Mouse (Mus musculus): ENCODE measurements around the gene Myo19. TPM values are rescaled to one million over a fixed set of nuclear protein-coding genes. Genes with fewer than 3 reads are reported as not detected.
"Not testable (repeated sequence)": the region's sequence is repeated elsewhere in the genome, so short reads cannot be mapped to it uniquely, and the experiment has no call there.

The Myo19 gene
- total RNA-seq (2021): 1 to 10 TPM; 3.6 to 4.0 TPM
- long read RNA-seq, experiment 1: 0 reads
- long read RNA-seq, experiment 2, partial matches to known transcripts: 0 of 1 reads
- long read RNA-seq, experiment 2, other reads (novel, unspliced or antisense): 1 of 1 reads

DNA sequence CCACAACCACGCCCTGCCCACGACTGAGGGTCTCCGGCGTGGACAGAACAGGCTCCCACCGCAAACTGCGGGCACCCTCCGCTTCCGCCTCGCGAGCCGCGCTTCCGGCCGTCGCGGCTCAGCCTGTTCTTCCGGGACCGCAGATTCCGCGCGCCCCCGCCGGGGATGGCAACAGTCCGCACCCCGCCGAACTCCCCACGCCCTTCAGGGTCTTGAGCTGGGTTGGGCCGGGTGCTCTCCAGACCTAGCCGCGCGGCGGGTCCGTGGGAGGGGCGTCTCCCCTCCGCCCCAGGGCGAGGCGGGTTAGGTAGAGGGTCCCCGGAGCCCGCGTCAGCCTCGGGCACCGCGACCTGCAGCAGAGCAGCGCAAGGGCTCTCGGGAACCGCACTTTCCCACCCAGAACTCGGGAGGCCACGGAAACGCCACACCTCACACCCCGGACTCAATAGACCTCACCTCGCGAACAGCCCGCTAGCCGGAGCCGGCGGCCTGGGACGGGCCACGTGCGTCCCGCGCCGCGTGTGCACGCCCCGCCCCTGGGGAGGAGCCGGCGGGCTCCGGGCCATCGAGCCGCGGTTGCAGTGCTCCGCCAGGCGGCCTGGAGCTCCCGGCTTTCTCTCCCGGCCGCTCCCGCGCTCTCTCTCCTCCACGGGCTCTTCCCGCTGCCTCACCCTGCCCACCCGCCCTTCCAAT lies at the start of gene Myo19, which contains the start of gene Pigw:
Gene Myo19, plus strand, starts transcription at position 377 of the 693 bp plus-strand sequence.
Gene Pigw, minus strand, starts transcription at position 514 of the 693 bp plus-strand sequence.
- DNase-seq: peak; percentile 85

DNA sequence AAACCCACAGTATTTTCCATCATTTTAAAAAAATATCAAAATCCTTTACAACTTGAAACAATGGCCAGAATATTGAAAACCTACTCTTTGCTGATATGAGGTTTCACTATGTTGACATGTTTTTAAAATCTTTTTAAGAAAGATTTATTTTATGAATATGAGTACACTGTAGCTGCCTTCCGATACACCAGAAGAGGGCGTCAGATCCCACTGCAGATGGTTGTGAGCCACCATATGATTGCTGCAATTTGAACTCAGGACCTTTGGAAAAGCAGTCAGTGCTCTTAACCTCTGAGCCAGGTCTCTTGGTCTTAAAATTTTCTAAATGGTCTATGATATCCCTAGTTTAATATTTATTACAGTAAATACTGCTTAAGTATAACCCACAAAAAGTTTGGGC lies 40.6 kb upstream of the Myo19 start:
- no peak for DNase-seq

DNA sequence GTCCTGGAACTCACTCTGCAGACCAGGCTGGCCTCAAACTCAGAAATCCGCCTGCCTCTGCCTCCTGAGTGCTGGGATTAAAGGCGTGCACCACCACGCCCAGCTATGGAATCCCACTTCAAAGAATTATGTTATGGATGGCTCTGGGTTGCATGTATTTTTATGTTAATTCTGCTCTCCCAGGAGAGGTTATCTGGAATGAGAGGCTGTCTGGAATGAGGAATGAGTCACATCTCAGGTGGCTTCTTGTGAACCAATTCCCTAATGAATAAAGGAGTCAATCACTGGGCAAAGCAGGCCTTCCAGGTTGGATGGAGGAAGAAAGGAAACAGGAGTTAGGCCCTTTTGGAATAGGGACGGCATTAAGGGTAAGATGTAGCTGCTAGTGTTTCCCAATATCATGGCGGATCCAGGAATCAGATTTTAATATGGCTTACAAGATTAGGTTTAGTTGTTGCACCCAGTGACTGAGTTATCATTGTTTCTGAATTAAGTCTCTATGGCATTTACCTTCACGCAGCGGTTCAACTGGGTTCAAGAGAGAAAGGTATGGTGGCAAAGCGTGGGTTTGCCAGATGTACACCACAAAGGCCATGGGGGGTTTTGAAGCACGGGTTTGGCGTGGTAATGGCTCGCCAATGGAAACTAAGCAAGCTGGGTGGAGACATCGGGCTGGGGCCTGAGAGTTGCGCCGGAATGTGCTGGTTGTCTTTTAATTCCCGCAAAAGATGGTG lies 33.0 kb upstream of the Myo19 start:
- DNase-seq: no peak

DNA sequence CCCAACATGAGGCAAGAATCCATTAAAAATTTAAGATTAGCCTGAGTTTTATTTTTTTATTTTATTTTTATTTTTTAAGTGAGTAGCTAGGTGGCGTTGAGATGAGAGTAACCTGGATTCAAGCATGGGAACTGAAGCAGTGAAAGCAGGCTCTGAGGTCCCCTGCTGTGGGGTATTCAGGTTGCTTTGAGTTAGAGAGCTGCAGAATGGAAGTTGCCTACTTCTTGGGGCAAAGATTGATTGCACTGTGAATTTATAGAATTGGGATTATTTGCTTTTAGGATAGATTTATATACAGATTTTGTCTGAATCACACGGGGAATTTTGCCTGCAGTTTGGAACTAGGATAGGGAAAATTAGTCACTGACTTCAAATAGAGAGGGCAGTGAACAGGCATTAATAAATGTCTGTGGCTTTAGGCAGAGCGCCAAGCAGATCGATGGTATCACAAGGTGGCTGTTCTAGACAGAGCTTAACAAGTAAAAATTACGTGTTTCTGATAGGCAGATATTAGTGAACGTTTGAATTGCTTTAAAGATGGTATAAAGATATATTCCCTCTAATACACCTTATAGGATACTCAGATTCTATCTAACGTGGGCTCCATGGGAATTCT lies 32.4 kb upstream of the Myo19 start:
- DNase-seq: no peak

DNA sequence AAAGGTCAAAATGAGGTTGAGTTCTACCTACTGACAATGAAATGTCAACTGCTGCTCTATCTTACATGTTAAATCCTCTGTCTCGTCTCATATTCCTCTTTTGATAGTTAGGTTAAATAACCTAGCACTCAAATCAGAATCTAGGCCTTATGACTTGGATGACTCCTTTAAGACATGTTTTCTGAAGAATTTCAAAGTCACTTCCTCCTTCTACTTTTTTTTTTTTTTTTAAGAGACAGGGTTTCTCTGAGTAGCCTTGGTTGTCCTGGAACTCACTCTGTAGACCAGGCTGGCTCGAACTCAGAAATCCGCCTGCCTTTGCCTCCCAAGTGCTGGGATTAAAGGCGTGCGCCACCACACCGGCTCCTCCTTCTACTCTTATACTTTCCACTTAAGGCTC lies 24.7 kb upstream of the Myo19 start:
- no peak for DNase-seq

DNA sequence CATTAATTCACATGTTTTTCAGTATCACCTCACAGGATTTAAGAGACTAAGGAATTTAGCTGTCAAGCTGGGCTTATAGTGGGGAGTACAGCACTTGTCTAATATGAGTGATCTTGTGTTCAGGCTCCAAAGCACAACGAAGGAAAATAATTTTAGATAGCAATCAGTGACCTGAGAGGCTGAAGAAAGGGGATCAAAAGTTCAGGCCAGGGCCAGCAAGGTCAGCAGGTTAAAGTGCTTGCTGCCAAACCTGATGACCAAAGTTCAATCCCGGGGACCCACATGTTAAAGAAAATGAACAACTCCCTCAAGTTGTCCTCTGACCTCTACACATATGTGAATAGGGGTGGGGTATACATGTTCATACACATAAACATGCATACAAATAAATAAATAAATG lies 14.7 kb upstream of the Myo19 start:
- DNase-seq: no peak

DNA sequence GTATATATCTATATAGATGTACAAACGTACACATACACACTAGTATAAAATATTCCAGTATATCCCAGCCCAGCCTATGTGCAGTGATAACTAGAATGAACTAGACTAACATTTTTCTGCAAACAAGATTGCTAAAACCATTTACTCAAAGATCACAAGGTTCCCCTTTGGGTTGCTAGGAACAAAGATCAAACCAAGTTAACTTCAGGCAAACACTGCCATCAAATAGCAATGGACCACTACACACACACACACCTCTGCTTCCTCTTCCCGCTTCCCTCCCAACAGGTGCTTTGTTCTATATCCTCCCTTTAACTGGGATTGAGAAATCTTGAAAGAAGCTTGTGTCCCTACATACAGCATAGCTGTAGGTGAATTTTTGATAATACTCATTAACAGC lies 12.4 kb upstream of the Myo19 start:
- DNase-seq: no peak

DNA sequence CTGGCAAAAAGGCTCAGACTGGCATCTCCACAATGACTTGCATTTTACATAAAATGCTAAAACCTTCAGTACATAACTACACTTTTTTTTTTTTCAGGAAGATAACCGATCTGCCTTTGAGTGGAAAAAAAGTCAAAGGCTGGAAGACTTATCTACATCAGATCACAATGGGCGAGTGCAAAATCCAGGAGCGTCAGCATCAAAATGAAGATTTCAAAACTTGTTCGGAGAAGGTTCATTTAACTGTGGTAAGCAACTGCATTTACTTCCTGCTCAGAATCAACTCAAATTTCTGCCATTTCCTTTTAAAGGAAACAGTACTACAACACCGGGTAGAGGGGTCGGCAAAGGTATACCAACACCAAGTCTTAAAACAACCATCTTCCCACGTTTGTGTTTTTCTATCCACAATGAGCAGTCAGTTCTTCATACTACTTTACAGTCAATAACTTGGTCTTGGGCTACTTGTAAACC lies 11.1 kb upstream of the Myo19 start:
- no peak for DNase-seq

DNA sequence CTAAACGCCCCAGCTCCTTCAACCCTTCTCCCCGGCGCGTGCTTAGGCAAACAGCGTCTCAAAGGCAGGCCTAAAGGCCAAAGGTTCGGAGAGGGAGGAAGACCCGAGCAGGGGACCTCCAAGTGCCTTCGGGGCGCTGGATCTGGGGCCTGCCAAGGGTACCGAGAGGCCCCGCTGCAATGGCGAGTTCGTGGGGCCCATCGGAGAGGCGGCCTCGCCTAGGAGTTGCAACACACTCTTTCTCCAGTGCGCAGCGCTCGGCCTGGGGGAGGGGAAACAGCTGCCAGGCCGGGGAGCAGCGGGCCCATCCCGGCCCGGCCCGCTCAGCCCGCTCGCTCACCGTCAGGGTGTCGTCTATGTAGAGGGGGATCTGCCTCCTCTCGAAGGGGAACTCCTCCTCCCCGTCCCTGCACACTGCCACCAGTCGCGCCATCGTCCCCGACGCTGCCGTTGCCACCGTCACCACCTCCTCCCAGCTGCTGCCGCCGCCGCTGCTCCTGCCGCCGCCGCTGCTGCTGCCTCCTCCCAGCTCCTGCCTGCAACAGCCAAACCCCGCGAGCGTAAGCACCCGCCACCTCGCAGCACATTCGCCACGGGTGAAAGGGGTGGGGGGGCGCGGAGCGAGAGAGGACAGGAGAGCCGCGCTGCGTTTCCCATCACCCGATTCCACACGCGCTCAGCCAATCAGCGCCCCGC lies 10.3 kb upstream of the Myo19 start:
- DNase-seq: peak; percentile 97

DNA sequence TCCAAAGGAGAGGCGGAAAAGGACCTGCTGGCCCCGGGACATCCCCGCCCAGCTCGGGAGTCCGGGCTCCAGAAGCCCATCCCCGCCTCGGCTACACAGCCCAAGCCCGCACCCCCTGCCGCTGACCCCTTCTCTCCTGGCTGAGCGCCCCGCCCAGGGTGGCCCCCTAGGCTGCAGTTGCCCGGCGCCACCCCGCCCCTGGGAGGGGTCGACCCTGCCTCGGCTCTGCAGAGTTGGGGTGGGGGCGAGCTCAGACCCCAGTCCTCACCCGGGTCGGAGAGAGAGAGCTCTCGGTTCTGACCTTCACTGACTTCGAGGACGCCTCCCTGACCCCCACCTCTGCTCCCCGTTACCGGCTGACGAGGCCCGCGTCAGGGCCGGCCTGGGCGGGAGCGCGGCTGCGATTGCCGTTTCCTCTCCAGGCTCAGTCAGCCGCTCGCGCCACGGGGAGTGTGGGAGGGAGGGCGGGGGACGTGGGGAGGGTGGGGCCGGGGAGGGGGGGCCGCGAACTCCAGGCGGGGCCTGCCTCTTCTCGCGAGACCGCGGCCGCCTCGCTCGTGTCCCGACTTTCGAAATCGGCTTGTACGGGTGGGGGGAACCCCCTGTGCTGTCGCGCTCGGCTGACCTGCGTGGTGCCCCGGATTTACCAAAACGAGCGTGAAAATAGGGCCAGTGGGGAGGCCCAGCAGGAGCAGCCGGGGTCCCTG lies 9.5 kb upstream of the Myo19 start, which contains the start of gene Ggnbp2:
Gene Ggnbp2, minus strand, starts transcription at position 481 of the 707 bp plus-strand sequence.
- peak; percentile 94 for DNase-seq

DNA sequence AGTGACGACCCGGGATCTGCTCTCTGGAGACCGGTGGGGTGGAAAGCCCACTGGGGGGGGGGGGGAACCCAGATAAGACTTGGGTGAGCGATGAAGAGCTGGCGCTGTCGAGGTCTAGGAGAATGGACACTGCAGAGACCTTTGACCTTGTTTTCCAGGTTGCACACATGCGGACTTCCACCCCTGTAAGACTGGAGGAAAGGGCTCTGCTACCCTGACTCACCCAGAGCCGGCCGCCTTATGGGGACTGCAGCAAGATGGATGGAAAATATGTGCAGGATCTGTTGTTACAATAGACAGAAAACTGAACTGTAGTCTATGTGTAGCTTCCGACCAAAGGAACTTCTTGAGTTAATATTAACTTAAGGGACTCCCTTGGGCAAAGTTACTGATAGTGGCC lies 8.9 kb upstream of the Myo19 start:
- no peak for DNase-seq

DNA sequence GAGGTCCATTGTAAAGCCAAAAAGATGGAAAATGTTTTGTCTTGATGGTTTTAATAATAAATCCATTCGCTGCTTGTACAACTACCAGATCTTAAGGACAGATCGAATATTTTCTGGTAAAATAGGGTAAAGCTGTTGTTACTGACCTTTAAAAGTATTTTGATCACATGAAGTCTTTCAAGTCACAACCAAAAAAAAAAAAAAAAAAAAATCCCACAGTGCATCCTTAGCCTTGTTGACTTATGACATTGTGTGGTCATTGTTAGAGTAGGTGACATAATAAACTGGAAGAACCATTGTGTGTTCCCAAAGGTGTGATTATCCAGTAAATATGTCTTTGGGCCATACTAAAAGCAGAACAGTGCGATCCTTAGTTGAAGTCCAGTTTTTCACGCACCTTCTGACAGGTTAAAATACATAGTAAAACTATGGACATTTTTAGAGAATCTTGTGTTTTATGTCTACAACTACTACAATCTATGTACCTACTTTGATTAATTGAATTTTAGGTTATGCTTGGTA lies 8.3 kb upstream of the Myo19 start:
- no peak for DNase-seq

DNA sequence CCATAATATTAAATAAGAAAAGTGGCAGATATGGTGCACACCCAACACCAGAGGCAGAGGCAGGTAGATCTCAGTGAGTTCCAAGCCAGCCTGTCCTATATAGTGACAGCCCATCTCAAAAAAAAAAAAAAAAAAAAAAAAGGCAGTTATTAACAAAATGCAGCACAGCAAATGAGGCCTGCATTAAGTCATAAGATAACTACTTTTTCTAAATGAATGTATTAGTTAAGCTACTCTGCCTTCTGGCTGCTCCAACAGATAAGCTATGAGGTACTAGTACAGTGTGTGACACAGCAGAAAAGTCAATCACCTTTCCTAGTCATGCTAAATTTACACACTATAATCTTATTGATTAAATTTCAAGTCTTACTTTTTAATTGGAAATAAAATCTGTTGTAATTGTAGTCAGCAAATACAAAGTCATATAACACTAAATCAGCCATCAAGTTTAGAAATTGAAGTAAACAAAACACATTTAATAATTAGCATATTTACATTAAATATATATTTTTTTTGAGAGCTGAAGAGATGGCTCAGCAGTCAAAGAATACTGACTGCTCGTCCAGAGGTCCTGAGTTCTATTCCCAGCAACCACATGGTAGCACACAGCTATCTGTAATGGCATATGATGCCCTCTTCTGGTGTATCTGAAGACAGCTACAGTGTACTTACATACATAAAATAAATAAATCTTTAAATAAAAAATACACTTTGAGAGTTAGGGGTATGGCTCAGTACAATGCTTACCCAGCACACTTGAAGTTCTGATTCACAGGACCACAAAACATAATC lies 6.7 kb upstream of the Myo19 start:
- no peak for DNase-seq

DNA sequence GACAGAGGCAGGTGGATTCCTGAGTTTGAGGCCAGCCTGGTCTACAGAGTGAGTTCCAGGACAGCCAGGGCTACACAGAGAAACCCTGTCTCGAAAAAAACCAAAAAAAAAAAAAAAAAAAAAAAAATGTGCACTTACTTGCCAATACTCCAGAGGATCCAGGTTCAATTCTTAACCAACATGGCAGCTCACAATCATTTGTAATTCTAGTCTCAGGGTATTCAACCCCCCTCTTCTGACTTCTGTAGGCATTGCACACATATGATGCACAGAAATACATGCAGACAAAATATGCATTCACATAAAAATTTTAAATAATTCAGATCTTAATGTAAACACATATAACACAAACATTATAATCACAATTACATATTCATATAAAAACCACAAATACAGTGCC lies 3.9 kb upstream of the Myo19 start:
- not testable (repeated sequence) for DNase-seq

DNA sequence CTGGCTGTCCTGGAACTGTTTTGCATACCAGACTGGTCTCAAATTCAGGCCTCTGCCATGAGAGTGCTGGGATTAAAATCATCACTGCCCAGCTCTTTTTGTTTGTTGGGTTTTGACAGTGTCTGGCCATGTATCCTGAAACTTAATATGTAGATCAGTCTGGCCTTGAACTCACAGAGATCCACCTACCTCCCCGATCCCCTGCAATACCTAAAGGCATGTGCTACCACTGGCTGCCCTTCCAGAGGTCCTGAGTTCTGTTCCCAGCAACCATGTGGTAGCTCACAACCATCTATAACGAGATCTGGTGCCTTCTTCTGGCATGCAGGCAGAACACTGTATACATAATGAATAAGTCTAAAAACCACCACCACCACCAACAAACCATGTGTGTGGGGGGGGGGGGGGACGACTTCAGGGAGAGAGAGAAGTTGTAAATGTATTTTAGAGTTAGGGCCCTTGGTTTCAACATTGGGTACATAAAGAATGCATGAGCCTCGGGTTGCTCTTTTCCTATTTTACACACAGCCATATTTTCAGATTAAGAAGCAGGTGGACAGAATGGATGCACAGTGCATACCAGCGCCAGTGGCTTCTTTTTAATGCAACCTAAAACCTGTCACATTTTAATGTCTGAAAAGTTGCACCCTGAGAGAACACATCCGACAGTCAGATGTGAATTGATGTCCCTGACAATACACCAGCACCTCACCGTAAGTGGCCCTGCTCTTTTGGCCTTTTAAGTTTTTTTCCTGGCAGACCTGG lies 759 bp upstream of the Myo19 start:
- DNase-seq: no peak

DNA sequence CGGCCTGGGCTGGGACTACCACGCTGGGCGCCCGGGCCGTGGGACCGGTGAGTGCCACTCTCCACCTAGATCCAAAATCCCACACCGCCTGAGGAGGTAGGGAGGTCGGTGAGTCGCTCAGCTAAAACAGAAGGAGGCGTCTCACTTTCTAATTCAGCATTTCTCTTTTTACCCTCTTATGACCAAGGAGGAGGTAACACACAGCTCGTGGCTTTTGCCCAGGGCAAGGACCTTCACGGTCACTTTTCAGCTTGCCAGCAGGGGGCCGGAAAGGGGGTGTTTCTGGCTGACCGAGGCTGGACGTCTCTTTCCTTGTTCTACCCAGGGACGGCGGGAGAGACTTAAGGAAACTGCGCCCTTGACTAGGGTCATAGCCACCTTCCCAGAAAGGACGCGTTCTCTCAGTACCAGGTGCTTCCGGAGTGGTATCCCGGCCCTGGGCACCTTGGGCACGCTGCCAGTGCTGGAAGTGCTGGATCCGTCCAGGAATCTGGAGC lies 565 bp downstream of the Myo19 start:
- DNase-seq: peak; percentile 33

DNA sequence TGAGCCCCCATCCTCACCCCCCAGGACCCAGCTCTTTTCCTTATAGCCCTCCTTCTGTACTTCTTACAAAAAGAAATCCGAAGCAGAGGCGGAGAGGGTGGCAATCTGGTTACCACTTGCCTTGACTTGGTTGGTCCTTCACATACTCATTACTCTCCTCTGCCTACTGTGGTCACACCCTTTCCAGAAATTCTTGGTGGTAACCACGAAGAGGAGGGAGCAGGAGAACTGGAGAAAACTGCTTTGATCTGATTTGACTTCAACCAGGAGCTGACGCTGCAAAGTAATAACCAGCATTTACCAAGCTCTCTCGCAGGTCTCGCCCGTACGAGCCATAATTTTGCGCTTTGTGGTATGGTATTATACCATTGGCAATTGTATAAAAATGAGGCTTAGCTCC lies 1.0 kb downstream of the Myo19 start:
- no peak for DNase-seq

DNA sequence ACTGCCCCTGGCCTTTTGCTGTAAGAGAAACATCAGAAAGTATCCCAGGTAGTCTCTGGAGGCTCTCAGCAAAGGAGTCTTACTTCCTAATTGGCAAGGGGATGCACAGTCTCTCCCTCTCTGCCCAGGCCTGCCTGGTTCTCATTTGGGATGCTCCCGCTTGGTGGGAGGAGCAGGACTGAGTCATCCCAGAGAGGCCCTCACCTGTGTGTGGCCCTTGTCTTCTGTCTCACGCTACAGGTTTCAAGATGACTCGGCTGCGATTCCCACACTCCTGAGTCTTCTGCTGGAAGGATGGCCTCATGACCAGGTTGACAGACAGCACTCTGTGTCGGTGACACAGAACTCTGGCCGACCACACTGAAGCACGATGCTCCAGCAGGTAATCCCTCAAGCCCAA lies 2.4 kb downstream of the Myo19 start:
- DNase-seq: no peak

DNA sequence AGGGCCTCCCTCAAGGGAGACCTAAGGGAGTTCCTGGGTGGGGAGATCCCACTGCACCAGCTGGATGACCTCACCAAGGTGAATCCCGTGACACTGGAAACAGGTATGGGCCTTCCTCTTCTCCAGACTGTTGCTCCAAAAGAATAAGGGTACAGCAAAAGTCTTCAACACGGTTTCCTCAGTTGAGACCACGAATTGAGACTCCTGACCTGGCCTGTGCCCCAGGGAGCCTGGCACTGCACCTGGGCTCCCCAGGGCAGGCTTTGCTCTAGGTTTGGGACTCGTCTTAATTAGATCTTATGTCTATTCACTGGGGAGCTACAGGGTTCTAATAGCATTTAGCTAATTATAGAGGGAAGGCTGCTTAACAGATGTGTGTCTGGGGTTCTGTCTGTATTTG lies 5.3 kb downstream of the Myo19 start:
- DNase-seq: no peak

DNA sequence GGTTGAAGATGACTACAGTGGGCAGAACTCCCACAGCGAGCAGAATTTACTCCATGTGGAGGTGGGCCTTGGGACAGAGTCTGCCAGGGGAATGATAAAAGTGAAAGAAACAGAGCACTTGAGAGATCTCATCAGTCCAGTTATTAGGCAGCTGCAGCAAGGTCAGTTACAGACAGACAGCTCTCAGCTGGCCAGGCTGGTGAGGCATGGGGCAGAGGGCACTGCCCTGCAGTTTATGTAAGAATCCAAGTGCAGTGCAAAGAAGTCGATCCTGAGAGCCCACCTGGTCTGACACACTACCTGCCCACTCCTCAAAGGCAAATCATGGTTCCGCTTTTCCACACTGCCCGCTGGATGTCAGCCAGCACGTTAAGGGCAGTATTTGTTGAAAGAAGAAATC lies 6.3 kb downstream of the Myo19 start:
- DNase-seq: no peak
